10 mouse cellular contexts compared by ENCODE assay signal in the genomic region with DNA sequence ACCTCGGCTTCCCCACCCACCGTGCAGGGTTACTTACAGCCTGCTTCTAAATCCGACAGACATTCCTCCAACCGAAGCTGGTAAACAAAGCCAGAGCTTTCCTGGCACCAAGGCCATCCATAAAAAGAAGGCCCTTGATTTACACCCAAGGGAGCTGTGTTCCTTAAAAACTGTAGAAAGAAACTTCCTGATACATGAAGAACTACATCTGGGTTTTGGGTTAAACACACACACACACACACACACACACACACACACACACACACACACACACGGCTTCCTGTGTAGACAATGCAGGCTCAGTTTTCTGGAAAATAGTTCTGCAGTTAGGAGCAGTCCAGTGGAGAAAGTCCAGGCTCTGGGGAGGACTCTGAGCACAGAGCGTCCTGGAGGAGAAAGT.
DNase-seq lines count a peak whose midpoint lies in the region; ATAC-seq lines count a peak whose summit lies in the region.
"Had no signal": no experiment of that assay in that cellular context is flagged by ENCODE, and none has a peak within 500 bp of the region (broad histone marks: within the 10 kb centered on the region; RNA-seq: fewer than 3 reads in every experiment).

No protein-coding gene starts in this region.

- no peak overlapping the region for H3K4me2 ChIP-seq in heart, embryonic 16.5 days (ENCODE audit: low read depth, low read length)
- H3K4me2 ChIP-seq: hindbrain, embryonic 15.5 days had no signal

- peak; percentile 70 for ATAC-seq in heart, embryonic 16.5 days (replicated peaks; ENCODE audit: extremely low read depth, insufficient read depth, low FRiP score)
- ATAC-seq: liver, postnatal 0 days had no signal

- H3K4me1 ChIP-seq in heart, embryonic 16.5 days (ENCODE audit: control insufficient read depth, insufficient read depth, low read length), result peaks cover 7% of the 10 kb centered on the region; the same call in 1 of the 2 replicates
- H3K4me1 ChIP-seq in limb, embryonic 10.5 days, result peaks cover 34% of the 10 kb centered on the region

- peaks cover 30% of the 10 kb centered on the region for H3K27me3 ChIP-seq in heart, embryonic 16.5 days (ENCODE audit: control insufficient read depth, insufficient read depth, low read length)
- peaks cover 69% of the 10 kb centered on the region for H3K27me3 ChIP-seq in limb, embryonic 10.5 days (ENCODE audit: low read depth, poor library complexity, severe bottlenecking)

- no peak overlapping the region for H3K9ac ChIP-seq in heart, embryonic 16.5 days (ENCODE audit: low read length)
- H3K9ac ChIP-seq: hindbrain, embryonic 15.5 days; liver, postnatal 0 days had no signal

- H3K36me3 ChIP-seq in heart, embryonic 16.5 days (ENCODE audit: control insufficient read depth, insufficient read depth), result no peaks in the 10 kb centered on the region
- no peaks in the 10 kb centered on the region for H3K36me3 ChIP-seq in limb, embryonic 10.5 days
- H3K36me3 ChIP-seq: hindbrain, embryonic 15.5 days had no signal

- H3K4me3 ChIP-seq in heart, embryonic 16.5 days (ENCODE audit: low read length), result no peak overlapping the region
- no peak overlapping the region for H3K4me3 ChIP-seq in limb, embryonic 10.5 days
- H3K4me3 ChIP-seq: erythroblast, embryonic 14.5 days; hindbrain, embryonic 15.5 days had no signal

- no peaks in the 10 kb centered on the region for H3K9me3 ChIP-seq in heart, embryonic 16.5 days (replicated peaks; ENCODE audit: control insufficient read depth, low read length)
- no peaks in the 10 kb centered on the region for H3K9me3 ChIP-seq in limb, embryonic 10.5 days (replicated peaks)
- H3K9me3 ChIP-seq: hindbrain, embryonic 15.5 days had no signal

- 52% methylated on average over 6 of the region's 6 CpGs for WGBS in heart, embryonic 16.5 days
- 57% methylated on average over 6 of the region's 6 CpGs for WGBS in limb, embryonic 10.5 days

- peak overlapping the region; percentile 53 for H3K27ac ChIP-seq in heart, embryonic 16.5 days (ENCODE audit: low read length)
- peak overlapping the region; percentile 42; the same call in 1 of the 2 replicates for H3K27ac ChIP-seq in limb, embryonic 10.5 days

- DNase-seq in testis, postnatal 14 days (ENCODE audit: low spot score), result peak; percentile 15
- no peak for DNase-seq in testis, postnatal 10 days (ENCODE audit: low spot score)
- no peak for DNase-seq in limb, embryonic 10.5 days (ENCODE audit: low spot score)
- DNase-seq in thymus, postnatal 25 days, result peak; percentile 33
- DNase-seq in liver, result no peak
- no peak for DNase-seq in embryo, embryonic 10 days (ENCODE audit: low spot score)
- DNase-seq: liver, postnatal 0 days had no signal

Comparison
In these comparisons a context has a peak if more than half of its experiments do, and no peak if none do; other contexts are left out.
1. DNase-seq: peak in testis, postnatal 14 days (single experiment) and thymus, postnatal 25 days (single experiment); none in testis, postnatal 10 days (single experiment), limb, embryonic 10.5 days (single experiment), liver (single experiment) and embryo, embryonic 10 days (single experiment).